Mouse (Mus musculus) embryonic facial prominence, embryonic 13.5 days (tissue): Measurements from ENCODE around the gene Usp34. TPM values are rescaled to one million over a fixed set of nuclear protein-coding genes. Genes with fewer than 3 reads are reported as not detected.
"Not testable (repeated sequence)": the region's sequence is repeated elsewhere in the genome, so short reads cannot be mapped to it uniquely, and the experiment has no call there.

Experiments used
- ATAC-seq: fragments of 200-750 bp; cut with Nextera tagmentation; 2 replicates; pipeline ENCODE4 v1.8.0; 2017; ENCODE audit warnings: low read depth; ENCODE audit not compliant: insufficient number of reproducible peaks, insufficient read depth, low FRiP score, low TSS enrichment
- H3K27ac ChIP-seq: fragments of 300-500 bp; sonication (generic); 2 replicates; pipeline ENCODE4 v1.5.1; 2015; ENCODE audit warnings: moderate library complexity, mild to moderate bottlenecking, inconsistent platforms
- H3K27me3 ChIP-seq: fragments of 300-500 bp; sonication (generic); 2 replicates; pipeline ENCODE4 v1.6.1; 2015; ENCODE audit warnings: mild to moderate bottlenecking, inconsistent platforms
- H3K36me3 ChIP-seq: fragments of 300-500 bp; sonication (generic); 2 replicates; pipeline ENCODE4 v1.6.1; 2015; ENCODE audit warnings: mild to moderate bottlenecking, inconsistent platforms
- H3K4me1 ChIP-seq: fragments of 300-500 bp; sonication (generic); 2 replicates; pipeline ENCODE4 v1.6.1; 2015; ENCODE audit warnings: inconsistent platforms
- H3K4me2 ChIP-seq: fragments of 300-500 bp; sonication (generic); 2 replicates; pipeline ENCODE4 v1.6.1; 2015; ENCODE audit warnings: moderate library complexity, mild to moderate bottlenecking, inconsistent platforms
- H3K4me3 ChIP-seq: fragments of 300-500 bp; sonication (generic); 2 replicates; pipeline ENCODE4 v1.5.1; 2015; ENCODE audit warnings: mild to moderate bottlenecking, inconsistent platforms
- H3K9ac ChIP-seq: fragments of 300-500 bp; sonication (generic); 2 replicates; pipeline ENCODE4 v1.6.1; 2015; ENCODE audit warnings: mild to moderate bottlenecking, inconsistent platforms
- H3K9me3 ChIP-seq: fragments of 300-500 bp; sonication (generic); 2 replicates; pipeline ENCODE4 v1.6.1; 2016; ENCODE audit warnings: inconsistent platforms
- WGBS: fragments of 180-500 bp; shearing (Covaris S2); methylation state at CpG from one replicate; pipeline ENCODE4 v1.1.7; 2015; ENCODE audit warnings: mixed read lengths; 5-methylcytosine and 5-hydroxymethylcytosine counted together
- polyA plus RNA-seq: library from polyadenylated mRNA; unstranded; fragments of >200 nt; fragmentation: Nextera tagmentation; extraction: Ambion mirVana; gene quantifications from 2 replicates; pipeline ENCODE4 v1.2.1, GENCODE M21; 2015

The Usp34 gene
- polyA plus RNA-seq = 27.9 and 41.1 TPM in 2 replicates

- H3K4me3 ChIP-seq = peak within 1 kb of the TSS; percentile 91
- WGBS = under 1% methylated on average over 45 of the region's 80 CpGs
- H3K27ac ChIP-seq = peak within 1 kb of the TSS; percentile 99
- H3K9ac ChIP-seq = peak within 1 kb of the TSS; percentile 95
- no peaks in the 10 kb centered on the region for H3K27me3 ChIP-seq
- ATAC-seq = peak; percentile 62
- no peaks in the 10 kb centered on the region for H3K9me3 ChIP-seq
- peaks cover 11% of the 10 kb centered on the region for H3K4me1 ChIP-seq
- H3K36me3 ChIP-seq = no peaks in the 10 kb centered on the region
- peak within 1 kb of the TSS; percentile 65 for H3K4me2 ChIP-seq
These were observed at the start of gene Usp34 for GRCm38 (mm10) chr11:23306764-23307565. Gene Usp34, plus strand, starts transcription at chr11:23306895.

- H3K4me1 ChIP-seq = peaks cover 25% of the 10 kb centered on the region
- no peak for ATAC-seq
- peak overlapping the region; percentile 88 for H3K4me2 ChIP-seq
- H3K9me3 ChIP-seq = no peaks in the 10 kb centered on the region
- no peak overlapping the region for H3K4me3 ChIP-seq
- H3K27me3 ChIP-seq = no peaks in the 10 kb centered on the region
- 92% methylated on average over 4 of the region's 4 CpGs for WGBS
- no peak overlapping the region for H3K9ac ChIP-seq
- H3K27ac ChIP-seq = no peak overlapping the region
- H3K36me3 ChIP-seq = peaks cover 28% of the 10 kb centered on the region
These were observed 47.6 kb upstream of the Usp34 start for GRCm38 (mm10) chr11:23259073-23259472.

- peak overlapping the region; percentile 88 for H3K4me2 ChIP-seq
- H3K4me1 ChIP-seq = peaks cover 23% of the 10 kb centered on the region
- H3K9ac ChIP-seq = no peak overlapping the region
- WGBS = 81% methylated on average over 1 of the region's 1 CpGs
- no peaks in the 10 kb centered on the region for H3K27me3 ChIP-seq
- ATAC-seq = no peak
- H3K9me3 ChIP-seq = no peaks in the 10 kb centered on the region
- H3K4me3 ChIP-seq = no peak overlapping the region
- peaks cover 30% of the 10 kb centered on the region for H3K36me3 ChIP-seq
- no peak overlapping the region for H3K27ac ChIP-seq
These were observed 47.2 kb upstream of the Usp34 start for GRCm38 (mm10) chr11:23259481-23259880.

GRCm38 (mm10) chr11:23260186-23260585, 46.5 kb upstream of the Usp34 start:
- peaks cover 37% of the 10 kb centered on the region for H3K36me3 ChIP-seq
- no peak overlapping the region for H3K9ac ChIP-seq
- no peak overlapping the region for H3K27ac ChIP-seq
- H3K4me3 ChIP-seq = no peak overlapping the region
- no peak for ATAC-seq
- WGBS = 90% methylated on average over 1 of the region's 1 CpGs
- H3K27me3 ChIP-seq = no peaks in the 10 kb centered on the region
- H3K4me2 ChIP-seq = no peak overlapping the region
- H3K4me1 ChIP-seq = peaks cover 17% of the 10 kb centered on the region
- no peaks in the 10 kb centered on the region for H3K9me3 ChIP-seq

- H3K36me3 ChIP-seq = peaks cover 49% of the 10 kb centered on the region
- no peak overlapping the region for H3K4me3 ChIP-seq
- no peak overlapping the region for H3K4me2 ChIP-seq
- no peak overlapping the region for H3K9ac ChIP-seq
- H3K27ac ChIP-seq = no peak overlapping the region
- H3K4me1 ChIP-seq = peaks cover 17% of the 10 kb centered on the region
- ATAC-seq = no peak
- H3K27me3 ChIP-seq = no peaks in the 10 kb centered on the region
- H3K9me3 ChIP-seq = no peaks in the 10 kb centered on the region
- 85% methylated on average over 3 of the region's 3 CpGs for WGBS
These were observed 45.2 kb upstream of the Usp34 start for GRCm38 (mm10) chr11:23261490-23261889.

- no peak overlapping the region for H3K9ac ChIP-seq
- no peak overlapping the region for H3K27ac ChIP-seq
- peaks cover 5% of the 10 kb centered on the region for H3K4me1 ChIP-seq
- H3K27me3 ChIP-seq = no peaks in the 10 kb centered on the region
- H3K9me3 ChIP-seq = no peaks in the 10 kb centered on the region
- no peak for ATAC-seq
- H3K36me3 ChIP-seq = peaks cover 64% of the 10 kb centered on the region
- no peak overlapping the region for H3K4me3 ChIP-seq
- H3K4me2 ChIP-seq = no peak overlapping the region
These were observed 41.7 kb upstream of the Usp34 start for GRCm38 (mm10) chr11:23264949-23265348.

GRCm38 (mm10) chr11:23271770-23272724, 34.6 kb upstream of the Usp34 start:
- Histone ChIP-seq H3K9ac (no peak overlapping the region), H3K4me2 (no peak overlapping the region), H3K9me3 (no peaks in the 10 kb centered on the region), H3K27ac (no peak overlapping the region), H3K27me3 (no peaks in the 10 kb centered on the region), H3K36me3 (peaks cover 71% of the 10 kb centered on the region), H3K4me3 (no peak overlapping the region), H3K4me1 (no peaks in the 10 kb centered on the region)
- ATAC-seq = no peak
- WGBS = 72% methylated on average over 4 of the region's 4 CpGs

GRCm38 (mm10) chr11:23275780-23276179, 30.9 kb upstream of the Usp34 start:
- peaks cover 83% of the 10 kb centered on the region for H3K36me3 ChIP-seq

GRCm38 (mm10) chr11:23284469-23284868, 22.2 kb upstream of the Usp34 start:
- Histone ChIP-seq H3K4me3 (no peak overlapping the region), H3K36me3 (peaks cover 89% of the 10 kb centered on the region), H3K27me3 (no peaks in the 10 kb centered on the region), H3K27ac (no peak overlapping the region), H3K9me3 (no peaks in the 10 kb centered on the region), H3K4me1 (no peaks in the 10 kb centered on the region), H3K9ac (no peak overlapping the region), H3K4me2 (no peak overlapping the region)
- 93% methylated on average over 4 of the region's 4 CpGs for WGBS
- ATAC-seq = no peak

More at GRCm38 (mm10) chr11:23275780-23276179, 30.9 kb upstream of the Usp34 start:
- Histone ChIP-seq H3K4me1 (no peaks in the 10 kb centered on the region), H3K4me3 (no peak overlapping the region), H3K27ac (no peak overlapping the region), H3K4me2 (no peak overlapping the region), H3K9ac (no peak overlapping the region), H3K27me3 (no peaks in the 10 kb centered on the region), H3K9me3 (no peaks in the 10 kb centered on the region)
- 81% methylated on average over 3 of the region's 3 CpGs for WGBS
- no peak for ATAC-seq

- peaks cover 89% of the 10 kb centered on the region for H3K36me3 ChIP-seq
- H3K27me3 ChIP-seq, H3K27ac ChIP-seq, H3K4me3 ChIP-seq, H3K9ac ChIP-seq, H3K4me1 ChIP-seq, H3K4me2 ChIP-seq, H3K9me3 ChIP-seq, ATAC-seq: not testable (repeated sequence)
- 90% methylated on average over 4 of the region's 4 CpGs for WGBS
These were observed 17.8 kb upstream of the Usp34 start for GRCm38 (mm10) chr11:23288866-23289265.

GRCm38 (mm10) chr11:23297379-23297778, 9.3 kb upstream of the Usp34 start:
- H3K9me3 ChIP-seq = no peaks in the 10 kb centered on the region
- ATAC-seq = no peak
- no peak overlapping the region for H3K4me2 ChIP-seq
- WGBS = 94% methylated on average over 2 of the region's 2 CpGs
- peaks cover 65% of the 10 kb centered on the region for H3K36me3 ChIP-seq
- H3K4me1 ChIP-seq = no peaks in the 10 kb centered on the region
- no peak overlapping the region for H3K9ac ChIP-seq
- H3K27me3 ChIP-seq = no peaks in the 10 kb centered on the region
- no peak overlapping the region for H3K27ac ChIP-seq
- H3K4me3 ChIP-seq = no peak overlapping the region
